Comparison of ENCODE assay signal across 11 mouse cellular contexts in genomic region chr16:78258989-78259388, GRCm38 (mm10). TPM values are rescaled to one million over a fixed set of nuclear protein-coding genes. Genes with fewer than 3 reads are reported as not detected.
DNase-seq lines count a peak whose midpoint lies in the region; ATAC-seq and TF ChIP-seq lines count a peak whose summit lies in the region.
"Had no signal": no experiment of that assay in that cellular context is flagged by ENCODE, and none has a peak within 500 bp of the region (broad histone marks: within the 10 kb centered on the region; RNA-seq: fewer than 3 reads in every experiment).

No protein-coding gene starts in this region.

- peak overlapping the region; percentile 79 for H3K27ac ChIP-seq in heart, embryonic 16.5 days (ENCODE audit: low read length)
- peak overlapping the region; percentile 11; the same call in 1 of the 2 replicates for H3K27ac ChIP-seq in lung, embryonic 15.5 days
- H3K27ac ChIP-seq in intestine, postnatal 0 days (ENCODE audit: low read depth, low read length): no peak overlapping the region
- H3K27ac ChIP-seq: embryonic facial prominence, embryonic 13.5 days; liver, embryonic 13.5 days had no signal

- DNase-seq in brain, adult 2 months (ENCODE audit: low read depth, low spot score): peak; percentile 49
- DNase-seq in frontal cortex, postnatal 14 days (ENCODE audit: low spot score in 2 of 2): peak; percentile 31 to 32
- DNase-seq in neural tube, embryonic 10.5 days (ENCODE audit: extremely low spot score, low spot score): no peak
- DNase-seq in kidney, postnatal 25 days: no peak
- DNase-seq: liver, embryonic 13.5 days; spleen, adult 18-20 months had no signal

- no peaks in the 10 kb centered on the region for H3K36me3 ChIP-seq in heart, embryonic 16.5 days (ENCODE audit: control insufficient read depth, insufficient read depth)
- no peaks in the 10 kb centered on the region for H3K36me3 ChIP-seq in lung, embryonic 15.5 days
- H3K36me3 ChIP-seq in intestine, postnatal 0 days (ENCODE audit: control insufficient read depth, insufficient read depth): no peaks in the 10 kb centered on the region
- H3K36me3 ChIP-seq: embryonic facial prominence, embryonic 13.5 days; G1E; liver, embryonic 13.5 days had no signal

- no peaks in the 10 kb centered on the region for H3K9me3 ChIP-seq in heart, embryonic 16.5 days (replicated peaks; ENCODE audit: control insufficient read depth, low read length)
- H3K9me3 ChIP-seq in lung, embryonic 15.5 days: no peaks in the 10 kb centered on the region
- H3K9me3 ChIP-seq in intestine, postnatal 0 days (ENCODE audit: control insufficient read depth): no peaks in the 10 kb centered on the region
- H3K9me3 ChIP-seq: embryonic facial prominence, embryonic 13.5 days; liver, embryonic 13.5 days had no signal

- 21% methylated on average over 4 of the region's 4 CpGs for WGBS in heart, embryonic 16.5 days
- 39% methylated on average over 4 of the region's 4 CpGs for WGBS in lung, embryonic 15.5 days
- 66% methylated on average over 4 of the region's 4 CpGs for WGBS in intestine, postnatal 0 days

- no peak overlapping the region for H3K9ac ChIP-seq in heart, embryonic 16.5 days (ENCODE audit: low read length)
- no peak overlapping the region for H3K9ac ChIP-seq in lung, embryonic 15.5 days
- no peak overlapping the region for H3K9ac ChIP-seq in intestine, postnatal 0 days (ENCODE audit: low read depth, low read length)
- H3K9ac ChIP-seq: embryonic facial prominence, embryonic 13.5 days; liver, embryonic 13.5 days had no signal

- TF ChIP-seq CTCF in intestine, postnatal 0 days (IDR thresholded peaks at IDR 0.05; ENCODE audit: low read depth): no peak

- no peaks in the 10 kb centered on the region for H3K27me3 ChIP-seq in heart, embryonic 16.5 days (ENCODE audit: control insufficient read depth, insufficient read depth, low read length)
- no peaks in the 10 kb centered on the region for H3K27me3 ChIP-seq in lung, embryonic 15.5 days
- H3K27me3 ChIP-seq in intestine, postnatal 0 days (replicated peaks; ENCODE audit: control insufficient read depth, insufficient read depth, low read length): no peaks in the 10 kb centered on the region
- H3K27me3 ChIP-seq: embryonic facial prominence, embryonic 13.5 days; liver, embryonic 13.5 days had no signal

- peak; percentile 91 for ATAC-seq in heart, embryonic 16.5 days (replicated peaks; ENCODE audit: extremely low read depth, insufficient read depth, low FRiP score)
- peak; percentile 89; the same call in 1 of the 2 replicates for ATAC-seq in lung, embryonic 15.5 days (ENCODE audit: borderline replicate concordance, extremely low read depth, low FRiP score, low TSS enrichment)
- ATAC-seq in intestine, postnatal 0 days: no peak

- H3K4me1 ChIP-seq in heart, embryonic 16.5 days (ENCODE audit: control insufficient read depth, insufficient read depth, low read length): peaks cover 18% of the 10 kb centered on the region
- peaks cover 11% of the 10 kb centered on the region; the same call in 1 of the 2 replicates for H3K4me1 ChIP-seq in lung, embryonic 15.5 days
- no peaks in the 10 kb centered on the region for H3K4me1 ChIP-seq in intestine, postnatal 0 days (replicated peaks; ENCODE audit: control insufficient read depth, insufficient read depth, low read length)
- H3K4me1 ChIP-seq: liver, embryonic 13.5 days had no signal

- H3K4me2 ChIP-seq in heart, embryonic 16.5 days (ENCODE audit: low read depth, low read length): peak overlapping the region; percentile 21; the same call in 1 of the 2 replicates
- no peak overlapping the region for H3K4me2 ChIP-seq in lung, embryonic 15.5 days
- no peak overlapping the region for H3K4me2 ChIP-seq in intestine, postnatal 0 days (replicated peaks; ENCODE audit: low read depth)
- H3K4me2 ChIP-seq: embryonic facial prominence, embryonic 13.5 days; liver, embryonic 13.5 days had no signal

- H3K4me3 ChIP-seq in heart, embryonic 16.5 days (ENCODE audit: low read length): no peak overlapping the region
- no peak overlapping the region for H3K4me3 ChIP-seq in lung, embryonic 15.5 days
- no peak overlapping the region for H3K4me3 ChIP-seq in intestine, postnatal 0 days (ENCODE audit: low read depth, low read length)
- H3K4me3 ChIP-seq: embryonic facial prominence, embryonic 13.5 days; liver, embryonic 13.5 days had no signal

RNA-seq across cellular contexts. Expression of gene Cxadr, which starts 42.3 kb away (rescaled TPM):
- 25.8 and 28.5 TPM in 2 replicates for polyA plus RNA-seq in heart, embryonic 16.5 days (2015; fragmentation: Nextera tagmentation; extraction: Ambion mirVana)
- polyA plus RNA-seq in lung, embryonic 15.5 days (2015; fragmentation: Nextera tagmentation; extraction: Ambion mirVana): 31.0 and 34.1 TPM in 2 replicates
- polyA plus RNA-seq in intestine, postnatal 0 days (2015; fragmentation: Nextera tagmentation; extraction: Ambion mirVana): 55.9 and 56.0 TPM in 2 replicates
- polyA plus RNA-seq: G1E had no signal

Comparison
In these comparisons a context has a peak if more than half of its experiments do, and no peak if none do; other contexts are left out.
1. DNase-seq: peak in brain, adult 2 months (single experiment) and frontal cortex, postnatal 14 days (2 of 2); none in neural tube, embryonic 10.5 days (single experiment) and kidney, postnatal 25 days (0 of 2).